Mouse (Mus musculus): ENCODE results near the gene Nwd2. TPM values are rescaled to one million over a fixed set of nuclear protein-coding genes. Genes with fewer than 3 reads are reported as not detected.

The Nwd2 gene
- polyA plus RNA-seq (2014; fragmentation: Nextera tagmentation; extraction: Ambion mirVana) = 2.1 and 3.1 TPM in 2 replicates

DNA sequence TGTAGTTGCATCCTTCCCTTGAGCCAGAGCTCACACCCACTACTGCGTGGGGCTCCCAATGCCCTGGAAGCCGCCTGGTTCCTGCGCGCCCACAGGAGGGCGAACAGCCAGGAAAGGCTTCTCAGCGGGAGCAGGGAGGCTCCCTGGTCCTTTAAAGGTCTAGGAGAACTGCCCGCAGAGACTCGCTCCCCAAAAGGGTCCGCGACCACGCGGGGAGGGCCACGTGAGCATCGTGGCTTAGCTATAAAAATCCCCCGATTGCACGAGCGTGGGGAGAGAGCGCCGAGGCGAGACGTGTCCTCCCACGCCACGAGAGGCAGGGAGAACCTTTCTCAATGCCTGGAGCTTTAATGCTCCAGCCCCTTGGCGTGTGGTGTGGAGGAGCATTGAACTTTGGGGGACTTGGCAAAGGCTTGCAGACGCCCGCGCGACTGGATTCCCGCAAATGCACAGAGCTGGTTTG is at the start of gene Nwd2:
Gene Nwd2, plus strand, starts transcription at position 33 of the 463 bp plus-strand sequence.
- H3K27me3 ChIP-seq (ENCODE audit: control insufficient read depth, insufficient read depth, low read length) = peaks cover 25% of the 10 kb centered on the region

DNA sequence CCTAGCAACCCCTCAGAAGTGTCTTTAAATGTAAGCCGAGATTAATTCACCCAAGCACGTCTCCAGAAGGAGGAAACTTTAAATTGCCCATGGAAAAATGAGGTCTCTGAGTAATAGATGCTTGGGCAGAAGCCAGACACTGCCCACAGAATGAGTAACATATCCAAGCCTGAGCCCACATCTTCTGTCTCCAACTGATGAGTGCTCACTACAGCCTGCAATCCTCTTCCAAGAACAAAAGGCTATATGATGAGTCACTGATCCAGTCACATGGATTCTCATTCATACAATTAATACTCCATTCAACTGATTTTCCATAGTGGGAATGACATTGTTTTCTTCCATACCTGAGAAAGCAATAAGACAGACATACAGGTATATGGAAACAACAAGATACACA is 41.5 kb upstream of the Nwd2 start:
- Histone ChIP-seq H3K4me3 (ENCODE audit: low read depth, low read length) (no peak overlapping the region), H3K36me3 (ENCODE audit: control insufficient read depth, insufficient read depth, low read length) (no peaks in the 10 kb centered on the region), H3K9me3 (ENCODE audit: control insufficient read depth, low read length) (no peaks in the 10 kb centered on the region), H3K4me1 (ENCODE audit: control insufficient read depth, insufficient read depth, low read length) (no peaks in the 10 kb centered on the region), H3K27ac (ENCODE audit: low read depth, low read length) (no peak overlapping the region), H3K4me2 (no peak overlapping the region), H3K9ac (ENCODE audit: low read length) (no peak overlapping the region), H3K27me3 (ENCODE audit: control insufficient read depth, insufficient read depth, low read length) (no peaks in the 10 kb centered on the region)
- DNase-seq (ENCODE audit: low spot score, missing footprints) (no peak), ATAC-seq (ENCODE audit: low FRiP score) (no peak)
- WGBS = 91% methylated on average over 2 of the region's 2 CpGs

More for the DNA sequence above, at the start of gene Nwd2:
- Histone ChIP-seq H3K4me3 (ENCODE audit: low read depth, low read length) (peak within 1 kb of the TSS; percentile 58), H3K36me3 (ENCODE audit: control insufficient read depth, insufficient read depth, low read length) (no peaks in the 10 kb centered on the region), H3K9ac (ENCODE audit: low read length) (peak within 1 kb of the TSS; percentile 59), H3K9me3 (ENCODE audit: control insufficient read depth, low read length) (no peaks in the 10 kb centered on the region), H3K4me1 (ENCODE audit: control insufficient read depth, insufficient read depth, low read length) (peaks cover 10% of the 10 kb centered on the region; the same call in 1 of the 2 replicates), H3K4me2 (peak within 1 kb of the TSS; percentile 91), H3K27ac (ENCODE audit: low read depth, low read length) (no peak within 1 kb of the TSS)
- peak; percentile 45 for ATAC-seq (ENCODE audit: low FRiP score)
- 2% methylated on average over 29 of the region's 29 CpGs for WGBS
- peak; percentile 91 for DNase-seq (ENCODE audit: low spot score, missing footprints)

DNA sequence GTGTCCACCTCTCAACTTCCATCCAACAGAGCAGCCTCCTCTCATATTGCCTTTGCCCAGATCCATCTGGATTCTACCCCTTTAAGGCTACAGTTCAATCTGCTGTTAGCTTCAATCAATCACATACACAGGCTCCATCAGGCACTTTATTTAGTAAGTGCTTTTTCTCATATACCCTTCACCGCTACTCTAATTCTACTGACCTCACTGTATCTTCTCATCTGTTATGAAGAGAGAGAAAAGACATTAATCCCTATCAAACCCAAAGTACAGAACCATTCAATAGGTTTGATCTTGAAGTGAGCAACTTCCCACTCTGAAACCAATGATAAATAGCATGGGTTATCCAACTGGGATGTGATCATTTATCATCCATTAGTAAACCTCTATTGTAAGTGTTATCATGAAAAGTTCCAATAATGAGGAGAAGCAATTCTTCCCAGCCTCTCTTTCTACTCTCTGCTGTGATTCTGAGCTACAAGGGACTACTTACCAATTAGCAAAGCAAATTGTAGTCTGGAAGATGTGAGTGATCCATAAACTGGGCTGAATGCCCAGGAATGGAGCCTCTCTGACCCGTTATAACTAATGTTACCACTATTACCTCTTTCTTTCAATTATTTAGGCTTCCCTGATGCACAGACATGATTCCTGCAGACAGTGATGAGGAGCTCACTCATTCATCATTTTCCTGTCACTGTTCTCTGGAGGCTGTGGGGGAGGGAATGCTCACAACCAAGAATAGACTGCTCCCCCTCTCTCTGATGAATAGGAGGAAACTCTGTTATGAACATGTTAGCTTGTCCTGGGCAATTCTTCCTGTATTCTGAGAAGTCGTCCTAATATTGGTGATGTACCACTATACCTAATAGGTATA is 31.9 kb upstream of the Nwd2 start:
- 88% methylated on average over 3 of the region's 3 CpGs for WGBS
- no peaks in the 10 kb centered on the region for H3K9me3 ChIP-seq (ENCODE audit: control insufficient read depth, low read length)
- no peak overlapping the region for H3K27ac ChIP-seq (ENCODE audit: low read depth, low read length)
- no peak overlapping the region for H3K9ac ChIP-seq (ENCODE audit: low read length)
- no peak overlapping the region for H3K4me3 ChIP-seq (ENCODE audit: low read depth, low read length)
- no peaks in the 10 kb centered on the region for H3K36me3 ChIP-seq (ENCODE audit: control insufficient read depth, insufficient read depth, low read length)
- no peak for DNase-seq (ENCODE audit: low spot score, missing footprints)
- H3K4me1 ChIP-seq (ENCODE audit: control insufficient read depth, insufficient read depth, low read length) = no peaks in the 10 kb centered on the region
- H3K4me2 ChIP-seq = no peak overlapping the region
- H3K27me3 ChIP-seq (ENCODE audit: control insufficient read depth, insufficient read depth, low read length) = no peaks in the 10 kb centered on the region
- ATAC-seq (ENCODE audit: low FRiP score) = no peak

DNA sequence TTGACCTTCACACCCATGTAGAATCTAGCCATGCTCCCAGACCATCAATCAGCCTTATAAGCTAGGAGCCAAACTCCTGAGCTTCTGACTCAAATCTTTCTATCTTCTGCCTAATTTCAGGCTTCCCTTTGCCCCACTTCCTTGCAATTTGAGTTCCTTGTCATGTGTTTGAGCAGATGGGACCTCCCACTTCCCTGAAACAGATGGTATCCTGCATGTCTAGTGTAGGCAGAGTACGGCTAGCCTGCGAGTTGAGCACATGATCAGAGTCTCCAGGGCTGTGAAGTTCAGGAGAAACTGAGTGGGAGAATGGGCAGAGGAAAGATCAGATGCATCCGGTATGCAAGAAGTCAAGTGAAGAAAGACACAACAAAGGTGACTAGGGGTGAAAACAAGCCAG is 24.8 kb upstream of the Nwd2 start:
- no peak for ATAC-seq (ENCODE audit: low FRiP score)
- no peak overlapping the region for H3K27ac ChIP-seq (ENCODE audit: low read depth, low read length)
- no peaks in the 10 kb centered on the region for H3K9me3 ChIP-seq (ENCODE audit: control insufficient read depth, low read length)
- H3K9ac ChIP-seq (ENCODE audit: low read length) = no peak overlapping the region
- H3K4me1 ChIP-seq (ENCODE audit: control insufficient read depth, insufficient read depth, low read length) = no peaks in the 10 kb centered on the region
- H3K27me3 ChIP-seq (ENCODE audit: control insufficient read depth, insufficient read depth, low read length) = no peaks in the 10 kb centered on the region
- no peak for DNase-seq (ENCODE audit: low spot score, missing footprints)
- no peak overlapping the region for H3K4me3 ChIP-seq (ENCODE audit: low read depth, low read length)
- 84% methylated on average over 3 of the region's 3 CpGs for WGBS
- no peak overlapping the region for H3K4me2 ChIP-seq
- no peaks in the 10 kb centered on the region for H3K36me3 ChIP-seq (ENCODE audit: control insufficient read depth, insufficient read depth, low read length)

DNA sequence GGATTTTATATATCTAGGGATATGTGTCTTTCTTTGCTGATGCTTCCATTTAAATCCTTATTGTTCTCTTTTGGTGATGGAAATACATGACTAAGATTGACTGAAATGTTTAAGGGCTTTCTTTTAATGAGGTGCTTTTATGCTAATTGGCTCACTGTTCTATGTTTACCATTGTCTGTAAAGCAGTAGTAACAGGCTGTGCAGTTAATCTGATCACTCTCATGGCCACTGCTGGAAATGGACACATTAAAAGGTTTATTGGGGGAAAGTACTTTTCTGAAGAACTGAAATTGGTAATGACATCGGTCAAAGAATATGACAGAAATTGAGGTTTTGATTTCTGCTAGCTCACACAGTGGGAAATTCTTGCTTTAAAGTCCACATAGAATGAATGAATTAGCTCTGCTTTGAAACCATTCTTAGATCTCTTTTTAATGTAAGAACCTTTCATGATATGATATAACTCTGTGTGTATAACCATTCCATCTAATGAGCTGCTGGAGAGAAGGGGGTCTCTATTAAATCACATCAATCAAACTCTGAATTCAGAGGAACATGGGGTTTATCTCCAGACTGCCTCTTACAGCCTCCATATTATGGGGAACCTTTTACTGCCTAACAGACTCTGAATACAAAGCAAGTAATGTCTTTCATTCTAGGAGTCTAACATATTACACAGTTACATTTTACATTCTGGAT is 20.9 kb upstream of the Nwd2 start:
- 78% methylated on average over 1 of the region's 1 CpGs for WGBS
- no peak for ATAC-seq (ENCODE audit: low FRiP score)

DNA sequence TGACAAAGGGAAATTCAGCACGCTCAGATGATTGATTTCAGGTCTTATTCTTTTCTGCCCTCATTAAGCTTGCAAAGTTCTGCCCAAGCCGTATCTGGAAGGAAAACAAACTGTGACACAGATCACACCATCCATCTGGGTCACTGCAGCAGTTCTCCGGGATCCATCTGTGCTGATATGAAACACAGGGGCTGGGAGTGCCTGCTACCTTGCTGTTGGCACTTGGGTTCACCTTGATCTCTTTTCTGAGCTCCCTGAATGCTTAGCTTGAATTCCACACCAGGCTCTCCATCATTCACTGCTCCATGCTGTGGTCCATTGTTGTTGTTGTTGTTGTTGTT is 20.4 kb upstream of the Nwd2 start:
- H3K4me2 ChIP-seq = no peak overlapping the region
- H3K4me3 ChIP-seq (ENCODE audit: low read depth, low read length) = no peak overlapping the region
- no peaks in the 10 kb centered on the region for H3K4me1 ChIP-seq (ENCODE audit: control insufficient read depth, insufficient read depth, low read length)
- WGBS = 83% methylated on average over 3 of the region's 3 CpGs
- H3K9me3 ChIP-seq (ENCODE audit: control insufficient read depth, low read length) = no peaks in the 10 kb centered on the region
- no peak overlapping the region for H3K9ac ChIP-seq (ENCODE audit: low read length)
- no peaks in the 10 kb centered on the region for H3K27me3 ChIP-seq (ENCODE audit: control insufficient read depth, insufficient read depth, low read length)
- H3K36me3 ChIP-seq (ENCODE audit: control insufficient read depth, insufficient read depth, low read length) = no peaks in the 10 kb centered on the region
- DNase-seq (ENCODE audit: low spot score, missing footprints) (no peak), ATAC-seq (ENCODE audit: low FRiP score) (no peak)
- no peak overlapping the region for H3K27ac ChIP-seq (ENCODE audit: low read depth, low read length)

More for the DNA sequence above, 20.9 kb upstream of the Nwd2 start:
- Histone ChIP-seq H3K9ac (ENCODE audit: low read length) (no peak overlapping the region), H3K4me2 (no peak overlapping the region), H3K27ac (ENCODE audit: low read depth, low read length) (no peak overlapping the region), H3K36me3 (ENCODE audit: control insufficient read depth, insufficient read depth, low read length) (no peaks in the 10 kb centered on the region), H3K4me1 (ENCODE audit: control insufficient read depth, insufficient read depth, low read length) (no peaks in the 10 kb centered on the region), H3K27me3 (ENCODE audit: control insufficient read depth, insufficient read depth, low read length) (no peaks in the 10 kb centered on the region), H3K9me3 (ENCODE audit: control insufficient read depth, low read length) (no peaks in the 10 kb centered on the region), H3K4me3 (ENCODE audit: low read depth, low read length) (no peak overlapping the region)
- no peak for DNase-seq (ENCODE audit: low spot score, missing footprints)

DNA sequence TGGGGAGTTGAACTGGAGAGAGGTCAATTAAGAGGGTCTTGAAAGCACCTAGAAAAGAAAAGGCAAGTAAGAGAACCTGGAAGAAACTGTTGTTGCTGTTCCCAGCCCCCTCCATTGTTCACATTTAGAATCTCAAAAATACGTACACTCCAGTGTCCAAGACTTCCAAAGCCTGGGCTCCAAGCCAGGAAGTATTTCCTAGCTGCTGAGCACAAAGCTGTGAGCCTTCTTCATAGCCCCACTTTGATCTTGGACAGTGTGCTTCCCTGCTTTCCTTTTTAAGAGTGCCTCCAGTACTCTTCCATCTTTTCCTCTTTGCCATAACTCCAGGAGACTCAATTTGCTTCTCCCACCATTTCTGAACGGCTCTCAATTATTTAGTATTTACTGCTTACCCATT is 14.3 kb upstream of the Nwd2 start:
- Histone ChIP-seq H3K36me3 (ENCODE audit: control insufficient read depth, insufficient read depth, low read length) (no peaks in the 10 kb centered on the region), H3K9ac (ENCODE audit: low read length) (no peak overlapping the region), H3K27me3 (ENCODE audit: control insufficient read depth, insufficient read depth, low read length) (no peaks in the 10 kb centered on the region), H3K27ac (ENCODE audit: low read depth, low read length) (no peak overlapping the region), H3K4me3 (ENCODE audit: low read depth, low read length) (no peak overlapping the region), H3K4me2 (no peak overlapping the region), H3K9me3 (ENCODE audit: control insufficient read depth, low read length) (no peaks in the 10 kb centered on the region), H3K4me1 (ENCODE audit: control insufficient read depth, insufficient read depth, low read length) (no peaks in the 10 kb centered on the region)
- DNase-seq (ENCODE audit: low spot score, missing footprints) (no peak), ATAC-seq (ENCODE audit: low FRiP score) (no peak)
- WGBS = 80% methylated on average over 2 of the region's 2 CpGs

DNA sequence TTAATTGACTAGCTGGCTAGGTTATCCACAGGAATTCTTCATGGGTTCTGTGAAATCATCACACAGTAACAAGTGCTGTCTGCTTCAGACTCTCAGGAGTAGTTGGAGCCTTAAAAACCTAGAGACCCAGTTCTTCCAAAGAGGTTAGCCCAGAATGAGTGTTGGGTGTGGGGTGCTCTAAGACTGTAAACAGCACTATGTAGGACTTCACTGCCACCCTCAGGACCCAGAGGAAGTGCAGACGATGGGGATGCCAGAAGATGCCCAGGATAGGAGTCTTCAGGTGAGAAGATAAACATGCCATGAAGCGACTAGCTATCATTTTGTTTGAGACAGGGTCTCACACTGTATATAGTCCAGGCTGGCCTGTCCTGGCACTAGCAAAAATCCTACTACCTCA is 715 bp upstream of the Nwd2 start:
- H3K36me3 ChIP-seq (ENCODE audit: control insufficient read depth, insufficient read depth, low read length) = no peaks in the 10 kb centered on the region
- WGBS = 22% methylated on average over 2 of the region's 2 CpGs
- H3K4me3 ChIP-seq (ENCODE audit: low read depth, low read length) = no peak overlapping the region
- ATAC-seq (ENCODE audit: low FRiP score) (no peak), DNase-seq (ENCODE audit: low spot score, missing footprints) (no peak)
- no peak overlapping the region for H3K4me2 ChIP-seq
- H3K27me3 ChIP-seq (ENCODE audit: control insufficient read depth, insufficient read depth, low read length) = peaks cover 25% of the 10 kb centered on the region
- H3K27ac ChIP-seq (ENCODE audit: low read depth, low read length) = no peak overlapping the region
- H3K9ac ChIP-seq (ENCODE audit: low read length) = no peak overlapping the region
- H3K4me1 ChIP-seq (ENCODE audit: control insufficient read depth, insufficient read depth, low read length) = peaks cover 10% of the 10 kb centered on the region; the same call in 1 of the 2 replicates
- H3K9me3 ChIP-seq (ENCODE audit: control insufficient read depth, low read length) = no peaks in the 10 kb centered on the region

Data from midbrain, embryonic 11.5 days (tissue).